Mouse (Mus musculus): ENCODE data around the gene Ncapd3.

The Ncapd3 gene

GRCm38 (mm10) chr9:27125450-27125849, 95.5 kb downstream of the Ncapd3 start:
- no peak for DNase-seq

- DNase-seq, result peak; percentile 25 to 37
Observed at GRCm38 (mm10) chr9:27126543-27126942, 96.6 kb downstream of the Ncapd3 start.

- DNase-seq, result peak in 1 of 2 experiments; percentile 30
Observed at GRCm38 (mm10) chr9:27128629-27129028, 98.7 kb downstream of the Ncapd3 start.

- peak; percentile 72 to 73 for DNase-seq
Observed at GRCm38 (mm10) chr9:27134410-27134809, 104.4 kb downstream of the Ncapd3 start.

GRCm38 (mm10) chr9:27135372-27135771, 105.4 kb downstream of the Ncapd3 start:
- no peak for DNase-seq

- no peak for DNase-seq
Observed at GRCm38 (mm10) chr9:27136651-27137050, 106.7 kb downstream of the Ncapd3 start.

GRCm38 (mm10) chr9:27140432-27141065, 110.6 kb downstream of the Ncapd3 start:
- no peak for DNase-seq

GRCm38 (mm10) chr9:27144271-27144840, 114.4 kb downstream of the Ncapd3 start:
- DNase-seq, result no peak

Data from kidney, postnatal 4 days (tissue).